Comparison of ENCODE assay signal across 9 mouse cellular contexts in the genomic region with DNA sequence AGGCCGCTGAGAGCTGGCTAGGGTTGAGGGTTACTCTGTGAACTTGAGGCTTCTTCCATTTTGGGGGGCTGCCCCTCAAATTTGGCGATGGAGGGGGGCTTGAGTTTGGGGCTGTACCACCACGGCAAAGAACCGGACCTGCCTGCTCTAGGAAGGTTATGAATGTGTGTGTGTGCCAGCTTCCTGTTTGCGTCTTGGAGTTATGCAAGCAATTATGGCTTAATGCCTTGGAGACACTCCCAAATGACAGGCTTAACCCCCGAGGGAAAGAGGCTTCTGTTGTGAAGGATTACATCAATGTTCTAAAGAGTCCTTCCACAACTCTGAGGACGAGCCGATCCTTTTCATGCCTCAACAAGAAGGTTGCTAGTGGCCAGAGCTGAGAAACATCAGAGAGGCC.
A peak's percentile ranks its signal among the peaks of the same experiment; 100 is the strongest.
DNase-seq lines count a peak whose midpoint lies in the region; ATAC-seq and TF ChIP-seq lines count a peak whose summit lies in the region.
"Had no signal": no experiment of that assay in that cellular context is flagged by ENCODE, and none has a peak within 500 bp of the region (broad histone marks: within the 10 kb centered on the region; RNA-seq: fewer than 3 reads in every experiment).

No protein-coding gene starts in this region.

- no peak for TF ChIP-seq CTCF in gastrocnemius, adult 2 months (IDR thresholded peaks at IDR 0.05)

- 0 out of 2 replicates have a peak, but pooled peaks cover 3% of the 10 kb centered on the region for H3K27me3 ChIP-seq in hindbrain, embryonic 13.5 days
- H3K27me3 ChIP-seq in midbrain, embryonic 12.5 days, result peaks cover under 1% of the 10 kb centered on the region
- H3K27me3 ChIP-seq: CH12.LX had no signal

- 40% methylated on average over 8 of the region's 8 CpGs for WGBS in hindbrain, embryonic 13.5 days
- WGBS in midbrain, embryonic 12.5 days, result 37% methylated on average over 8 of the region's 8 CpGs

- H3K36me3 ChIP-seq in hindbrain, embryonic 13.5 days, result no peaks in the 10 kb centered on the region
- H3K36me3 ChIP-seq in midbrain, embryonic 12.5 days, result no peaks in the 10 kb centered on the region

- no peak; the same call in none of the 2 replicates for ATAC-seq in hindbrain, embryonic 13.5 days (ENCODE audit: low FRiP score)
- ATAC-seq in midbrain, embryonic 12.5 days (ENCODE audit: low FRiP score, low read depth), result peak; percentile 11; the same call in 1 of the 2 replicates

- peak overlapping the region; percentile 46 for H3K27ac ChIP-seq in gastrocnemius, adult 2 months
- peak overlapping the region; percentile 61; the same call in 1 of the 2 replicates for H3K27ac ChIP-seq in brown adipose tissue, adult 24 weeks (replicated peaks; ENCODE audit: low read depth, low read length)
- peak overlapping the region; percentile 87 for H3K27ac ChIP-seq in hindbrain, embryonic 13.5 days
- H3K27ac ChIP-seq in midbrain, embryonic 12.5 days (replicated peaks), result peak overlapping the region; percentile 52; the same call in 1 of the 2 replicates

- intact Hi-C loops in gastrocnemius, adult 2 months (cut with DNase I), result no loop called here
- intact Hi-C loops in gastrocnemius, postnatal 14 days (cut with DNase I; ENCODE audit: low total_unique reads), result no loop called here

- no peak overlapping the region for H3K9ac ChIP-seq in hindbrain, embryonic 13.5 days
- no peak overlapping the region for H3K9ac ChIP-seq in midbrain, embryonic 12.5 days (replicated peaks)

- H3K4me1 ChIP-seq in brown adipose tissue, adult 24 weeks (ENCODE audit: control insufficient read depth, insufficient read depth, insufficient read length, low read length), result peaks cover 4% of the 10 kb centered on the region; the same call in 1 of the 2 replicates
- H3K4me1 ChIP-seq in hindbrain, embryonic 13.5 days (replicated peaks), result peaks cover 39% of the 10 kb centered on the region
- H3K4me1 ChIP-seq in midbrain, embryonic 12.5 days, result peaks cover 39% of the 10 kb centered on the region

- peak overlapping the region; percentile 26; the same call in 1 of the 2 replicates for H3K4me2 ChIP-seq in hindbrain, embryonic 13.5 days
- no peak overlapping the region for H3K4me2 ChIP-seq in midbrain, embryonic 12.5 days (replicated peaks)

- 0 out of 2 replicates have a peak overlapping the region, but pooled peaks have one; percentile 11 for H3K4me3 ChIP-seq in gastrocnemius, adult 2 months
- peak overlapping the region; percentile 28 for H3K4me3 ChIP-seq in brown adipose tissue, adult 24 weeks (ENCODE audit: insufficient read depth, low read depth, low read length)
- H3K4me3 ChIP-seq in hindbrain, embryonic 13.5 days, result no peak overlapping the region
- H3K4me3 ChIP-seq in midbrain, embryonic 12.5 days, result no peak overlapping the region

- no peaks in the 10 kb centered on the region for H3K9me3 ChIP-seq in hindbrain, embryonic 13.5 days
- H3K9me3 ChIP-seq in midbrain, embryonic 12.5 days, result no peaks in the 10 kb centered on the region

- peak; percentile 27 for DNase-seq in gastrocnemius, adult 2 months
- no peak for DNase-seq in gastrocnemius, postnatal 14 days
- DNase-seq in frontal cortex, postnatal 10 days (ENCODE audit: low spot score in 2 of 2), result no peak
- DNase-seq in frontal cortex, postnatal 25 days (ENCODE audit: low spot score in 2 of 2), result no peak
- DNase-seq in cerebellum, adult 11-12 months, result no peak

Comparison
In these comparisons a context has a peak if more than half of its experiments do, and no peak if none do; other contexts are left out.
1. H3K4me3 ChIP-seq: peak in gastrocnemius, adult 2 months (single experiment) and brown adipose tissue, adult 24 weeks (single experiment); none in hindbrain, embryonic 13.5 days (single experiment) and midbrain, embryonic 12.5 days (single experiment).
2. Peak in every context shown above with its lines, with median percentiles within 50 percentile points of each other: H3K27ac ChIP-seq.